Mouse (Mus musculus): ENCODE measurements around the gene Mrgprb5. TPM values are rescaled to one million over a fixed set of nuclear protein-coding genes. Genes with fewer than 3 reads are reported as not detected.

Mrgprb5 gene
- polyA plus RNA-seq, 1 experiment = not detected

- DNase-seq = no peak
- Histone ChIP-seq H3K27me3 (replicated peaks; ENCODE audit: control insufficient read depth, insufficient read depth, low read length) (no peaks in the 10 kb centered on the region), H3K4me3 (ENCODE audit: insufficient read depth, low read depth, low read length) (no peak overlapping the region), H3K27ac (ENCODE audit: insufficient read depth, low read depth, low read length) (no peak overlapping the region), H3K4me1 (ENCODE audit: control insufficient read depth, insufficient read depth, low read length) (no peaks in the 10 kb centered on the region), H3K36me3 (ENCODE audit: control insufficient read depth, insufficient read depth, low read length) (no peaks in the 10 kb centered on the region)
- TF ChIP-seq CTCF (conservative IDR thresholded peaks at IDR 0.05; ENCODE audit: insufficient read depth, insufficient read length, low read depth, low read length) (no peak), POLR2A (IDR thresholded peaks at IDR 0.05; ENCODE audit: low read depth, low read length) (no peak)
- 76% methylated on average over 5 of the region's 5 CpGs for WGBS
Observed at GRCm38 (mm10) chr7:48123806-48124205, 45.0 kb downstream of the Mrgprb5 start.

Other genes starting within 250 kb of the Mrgprb5 start
- not detected in 2 replicates for gene Mrgpra4, start 186.9 kb downstream of the Mrgprb5 start, polyA plus RNA-seq (2012; rRNA removed)
- gene Mrgprx1, start 141.4 kb downstream of the Mrgprb5 start, polyA plus RNA-seq (2012; rRNA removed) = not detected in 2 replicates
- gene Mrgprb4, start 30.3 kb upstream of the Mrgprb5 start, polyA plus RNA-seq (2012; rRNA removed) = not detected in 2 replicates
- gene Mrgprb8, start 219.5 kb upstream of the Mrgprb5 start, polyA plus RNA-seq (2012; rRNA removed) = not detected in 2 replicates